Mouse (Mus musculus): ENCODE results near the gene Vmn2r10.
"Not testable (repeated sequence)": the region's sequence is repeated elsewhere in the genome, so short reads cannot be mapped to it uniquely, and the experiment has no call there.

Vmn2r10 gene

GRCm38 (mm10) chr5:109006427-109006826, at the start of gene Vmn2r10:
Gene Vmn2r10, minus strand, starts transcription at chr5:109006527.
- not testable (repeated sequence) for DNase-seq (ENCODE audit: low spot score in 2 of 2)

DNA sequence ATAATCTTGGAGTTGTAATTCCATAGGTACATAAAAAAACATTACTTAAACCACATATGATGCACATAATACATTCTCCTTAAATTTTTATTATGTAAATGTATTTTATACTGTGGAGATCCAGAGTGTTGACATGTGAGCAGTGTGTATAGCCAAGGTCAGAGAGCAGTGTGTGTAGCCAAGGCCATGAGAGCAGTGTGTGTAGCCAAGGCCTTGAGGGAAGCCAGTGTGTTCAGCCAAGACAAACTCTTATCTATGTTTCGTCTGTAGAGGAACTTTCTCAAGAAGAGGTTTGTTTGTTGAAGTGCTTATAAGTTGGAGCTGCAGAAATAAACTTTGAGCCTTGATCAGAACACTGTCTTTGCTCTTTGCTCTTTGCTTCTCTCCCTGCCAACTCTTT, 49.0 kb upstream of the Vmn2r10 start:
- DNase-seq (ENCODE audit: low spot score in 2 of 2) = no peak

GRCm38 (mm10) chr5:109032591-109032990, 26.3 kb upstream of the Vmn2r10 start:
- no peak for DNase-seq (ENCODE audit: low spot score in 2 of 2)

DNA sequence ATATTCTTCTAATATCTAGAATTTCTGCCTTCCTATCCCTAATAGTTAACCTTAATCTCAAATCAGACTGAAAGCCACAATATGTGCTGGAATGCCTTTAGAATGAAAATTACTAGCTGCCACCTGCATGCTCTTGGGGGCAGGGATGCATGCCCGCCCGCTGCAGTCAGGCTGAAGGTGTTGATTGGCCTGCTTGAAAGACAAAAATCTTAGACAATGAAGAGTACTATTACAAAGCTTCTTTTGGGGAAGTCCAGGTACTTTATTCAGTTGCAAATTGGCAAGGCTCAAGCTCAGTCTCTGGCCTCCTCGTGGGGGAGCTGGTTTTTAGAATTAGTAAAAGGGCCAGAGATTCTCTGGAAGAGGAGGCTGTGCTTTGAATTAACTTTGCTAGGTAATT, 17.4 kb downstream of the Vmn2r10 start:
- no peak for DNase-seq (ENCODE audit: low spot score in 2 of 2)

Data from frontal cortex, postnatal 10 days (tissue).